Mouse (Mus musculus): ENCODE measurements around the gene Prdm10. TPM values are rescaled to one million over a fixed set of nuclear protein-coding genes. Genes with fewer than 3 reads are reported as not detected.

Prdm10 gene
- polyA plus RNA-seq, 1 experiment = 1.9 TPM

DNA sequence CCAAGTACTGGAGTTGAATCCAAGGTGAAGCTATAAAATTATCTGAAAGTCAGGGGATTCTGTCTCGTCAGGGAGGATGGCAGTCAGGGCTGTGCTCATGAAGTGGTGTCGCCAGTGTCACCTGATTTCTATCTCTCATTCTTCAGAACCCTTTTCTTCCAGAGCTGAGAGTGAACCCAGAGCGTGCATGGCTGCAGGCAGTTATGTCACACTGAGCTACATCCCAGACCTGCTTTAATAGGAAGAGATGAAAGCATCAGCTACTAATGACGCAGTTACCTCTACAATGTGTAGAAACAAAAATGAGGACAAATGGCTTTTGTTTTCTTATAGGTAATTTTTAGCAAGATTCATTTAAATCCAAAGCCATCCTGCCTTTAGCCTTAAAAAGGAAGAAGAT lies 68.1 kb downstream of the Prdm10 start:
- TF ChIP-seq MYOG (IDR thresholded peaks at IDR 0.05; ENCODE audit: control insufficient read depth in 1 of 3, insufficient read depth in 1 of 3, insufficient read length in 2 of 3, low read depth in 2 of 3) (no peak), POLR2A (IDR thresholded peaks at IDR 0.05; ENCODE audit: insufficient read length, low read depth) (no peak), REST (IDR thresholded peaks at IDR 0.05; ENCODE audit: insufficient read depth, insufficient read length) (no peak)
- Histone ChIP-seq H3K27me3 (ENCODE audit: control insufficient read depth, insufficient read depth, insufficient read length) (no peaks in the 10 kb centered on the region), H3K79me2 (ENCODE audit: control insufficient read depth, insufficient read depth) (no peaks in the 10 kb centered on the region), H3K4me2 (ENCODE audit: low read depth) (no peak overlapping the region), H3K36me3 (ENCODE audit: control insufficient read depth, insufficient read depth) (peaks cover 5% of the 10 kb centered on the region), H3K4me3 (no peak overlapping the region), H3ac (ENCODE audit: control insufficient read depth, insufficient read length) (no peak overlapping the region)

- no peak overlapping the region for H3K4me2 ChIP-seq (ENCODE audit: low read depth)
These were observed 68.6 kb downstream of the Prdm10 start for GRCm38 (mm10) chr9:31348915-31349314.

DNA sequence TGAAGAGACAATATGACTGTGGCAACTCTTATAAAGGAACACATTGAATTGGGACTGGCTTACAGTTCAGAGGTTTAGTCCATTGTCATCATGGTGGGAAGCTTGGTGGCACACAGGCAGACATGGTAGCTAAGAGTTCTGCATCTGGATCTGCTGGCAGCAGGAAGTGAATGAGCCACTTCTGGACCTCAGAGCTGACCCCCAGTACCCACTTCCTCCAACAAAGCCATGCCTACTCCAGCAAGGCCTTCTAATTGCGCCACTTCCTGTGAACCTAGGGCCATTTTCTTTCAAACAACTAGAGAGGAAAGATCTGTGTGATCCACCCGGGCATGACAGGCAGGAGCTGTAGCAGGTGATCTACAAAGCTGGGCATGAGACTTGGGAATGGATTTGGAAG lies 72.4 kb downstream of the Prdm10 start:
- no peak overlapping the region for H3K4me2 ChIP-seq (ENCODE audit: low read depth)
- no peak overlapping the region for H3ac ChIP-seq (ENCODE audit: control insufficient read depth, insufficient read length)
- H3K36me3 ChIP-seq (ENCODE audit: control insufficient read depth, insufficient read depth) = peaks cover 5% of the 10 kb centered on the region
- H3K4me3 ChIP-seq = no peak overlapping the region
- H3K27me3 ChIP-seq (ENCODE audit: control insufficient read depth, insufficient read depth, insufficient read length) = no peaks in the 10 kb centered on the region
- H3K79me2 ChIP-seq (ENCODE audit: control insufficient read depth, insufficient read depth) = no peaks in the 10 kb centered on the region
- TF ChIP-seq MYOG (IDR thresholded peaks at IDR 0.05; ENCODE audit: control insufficient read depth in 1 of 3, insufficient read depth in 1 of 3, insufficient read length in 2 of 3, low read depth in 2 of 3) = no peak
- TF ChIP-seq CEBPB (IDR thresholded peaks at IDR 0.05; ENCODE audit: insufficient read depth, poor library complexity, severe bottlenecking) = no peak
- TF ChIP-seq E2F4 (IDR thresholded peaks at IDR 0.05; ENCODE audit: insufficient read depth) = no peak
- no peak for TF ChIP-seq TCF12 (IDR thresholded peaks at IDR 0.05; ENCODE audit: insufficient read depth, poor library complexity, severe bottlenecking)

More at GRCm38 (mm10) chr9:31348915-31349314, 68.6 kb downstream of the Prdm10 start:
- TF ChIP-seq TCF3 (IDR thresholded peaks at IDR 0.05; ENCODE audit: insufficient read length, low read depth) (no peak), POLR2A (IDR thresholded peaks at IDR 0.05; ENCODE audit: insufficient read length, low read depth) (no peak), E2F4 (IDR thresholded peaks at IDR 0.05; ENCODE audit: insufficient read depth) (no peak), USF1 (IDR thresholded peaks at IDR 0.05; ENCODE audit: low read depth) (no peak), TCF12 (IDR thresholded peaks at IDR 0.05; ENCODE audit: insufficient read depth, poor library complexity, severe bottlenecking) (no peak), SRF (IDR thresholded peaks at IDR 0.05; ENCODE audit: control insufficient read depth, insufficient read length, low read depth) (no peak), REST (IDR thresholded peaks at IDR 0.05; ENCODE audit: insufficient read depth, insufficient read length) (no peak), MYOG (IDR thresholded peaks at IDR 0.05; ENCODE audit: control insufficient read depth in 1 of 3, insufficient read depth in 1 of 3, insufficient read length in 2 of 3, low read depth in 2 of 3) (no peak), MAX (IDR thresholded peaks at IDR 0.05; ENCODE audit: low read depth) (no peak)
- Histone ChIP-seq H3K36me3 (ENCODE audit: control insufficient read depth, insufficient read depth) (peaks cover 5% of the 10 kb centered on the region), H3ac (ENCODE audit: control insufficient read depth, insufficient read length) (no peak overlapping the region), H3K27me3 (ENCODE audit: control insufficient read depth, insufficient read depth, insufficient read length) (no peaks in the 10 kb centered on the region), H3K4me3 (no peak overlapping the region), H3K79me2 (ENCODE audit: control insufficient read depth, insufficient read depth) (no peaks in the 10 kb centered on the region)

- peaks cover 5% of the 10 kb centered on the region for H3K36me3 ChIP-seq (ENCODE audit: control insufficient read depth, insufficient read depth)
- H3K27me3 ChIP-seq (ENCODE audit: control insufficient read depth, insufficient read depth, insufficient read length) = no peaks in the 10 kb centered on the region
- H3K4me2 ChIP-seq (ENCODE audit: low read depth) = no peak overlapping the region
These were observed 73.2 kb downstream of the Prdm10 start for GRCm38 (mm10) chr9:31353518-31353917.

GRCm38 (mm10) chr9:31354051-31354450 lies 73.7 kb downstream of the Prdm10 start:
- Histone ChIP-seq H3K4me3 (no peak overlapping the region), H3K27me3 (ENCODE audit: control insufficient read depth, insufficient read depth, insufficient read length) (no peaks in the 10 kb centered on the region), H3ac (ENCODE audit: control insufficient read depth, insufficient read length) (no peak overlapping the region), H3K79me2 (ENCODE audit: control insufficient read depth, insufficient read depth) (no peaks in the 10 kb centered on the region), H3K36me3 (ENCODE audit: control insufficient read depth, insufficient read depth) (peaks cover 5% of the 10 kb centered on the region), H3K4me2 (ENCODE audit: low read depth) (no peak overlapping the region)
- TF ChIP-seq USF1 (IDR thresholded peaks at IDR 0.05; ENCODE audit: low read depth) = no peak
- no peak for TF ChIP-seq MYOD1 (IDR thresholded peaks at IDR 0.05; ENCODE audit: control insufficient read depth in 1 of 3, insufficient read length in 2 of 3, low read depth in 2 of 3)
- TF ChIP-seq POLR2A (IDR thresholded peaks at IDR 0.05; ENCODE audit: insufficient read length, low read depth) = no peak
- TF ChIP-seq E2F4 (IDR thresholded peaks at IDR 0.05; ENCODE audit: insufficient read depth) = no peak
- TF ChIP-seq REST (IDR thresholded peaks at IDR 0.05; ENCODE audit: insufficient read depth, insufficient read length) = no peak
- no peak for TF ChIP-seq POLR2AphosphoS2 (IDR thresholded peaks at IDR 0.05; ENCODE audit: insufficient read length, low read depth)
- no peak for TF ChIP-seq MYOG (IDR thresholded peaks at IDR 0.05; ENCODE audit: control insufficient read depth in 1 of 3, insufficient read depth in 1 of 3, insufficient read length in 2 of 3, low read depth in 2 of 3)
- TF ChIP-seq TCF12 (IDR thresholded peaks at IDR 0.05; ENCODE audit: insufficient read depth, poor library complexity, severe bottlenecking) = no peak
- no peak for TF ChIP-seq CEBPB (IDR thresholded peaks at IDR 0.05; ENCODE audit: insufficient read depth, poor library complexity, severe bottlenecking)
- no peak for TF ChIP-seq MAX (IDR thresholded peaks at IDR 0.05; ENCODE audit: low read depth)
- TF ChIP-seq TCF3 (IDR thresholded peaks at IDR 0.05; ENCODE audit: insufficient read length, low read depth) = no peak
- TF ChIP-seq SRF (IDR thresholded peaks at IDR 0.05; ENCODE audit: control insufficient read depth, insufficient read length, low read depth) = no peak

More at GRCm38 (mm10) chr9:31353518-31353917, 73.2 kb downstream of the Prdm10 start:
- TF ChIP-seq CEBPB (IDR thresholded peaks at IDR 0.05; ENCODE audit: insufficient read depth, poor library complexity, severe bottlenecking) (no peak), SRF (IDR thresholded peaks at IDR 0.05; ENCODE audit: control insufficient read depth, insufficient read length, low read depth) (no peak), MYOD1 (IDR thresholded peaks at IDR 0.05; ENCODE audit: control insufficient read depth in 1 of 3, insufficient read length in 2 of 3, low read depth in 2 of 3) (no peak), POLR2AphosphoS2 (IDR thresholded peaks at IDR 0.05; ENCODE audit: insufficient read length, low read depth) (no peak), TCF3 (IDR thresholded peaks at IDR 0.05; ENCODE audit: insufficient read length, low read depth) (no peak), MYOG (IDR thresholded peaks at IDR 0.05; ENCODE audit: control insufficient read depth in 1 of 3, insufficient read depth in 1 of 3, insufficient read length in 2 of 3, low read depth in 2 of 3) (no peak), MAX (IDR thresholded peaks at IDR 0.05; ENCODE audit: low read depth) (no peak), POLR2A (IDR thresholded peaks at IDR 0.05; ENCODE audit: insufficient read length, low read depth) (no peak), USF1 (IDR thresholded peaks at IDR 0.05; ENCODE audit: low read depth) (no peak), TCF12 (IDR thresholded peaks at IDR 0.05; ENCODE audit: insufficient read depth, poor library complexity, severe bottlenecking) (no peak), REST (IDR thresholded peaks at IDR 0.05; ENCODE audit: insufficient read depth, insufficient read length) (no peak), E2F4 (IDR thresholded peaks at IDR 0.05; ENCODE audit: insufficient read depth) (no peak)
- Histone ChIP-seq H3K79me2 (ENCODE audit: control insufficient read depth, insufficient read depth) (no peaks in the 10 kb centered on the region), H3K4me3 (no peak overlapping the region), H3ac (ENCODE audit: control insufficient read depth, insufficient read length) (no peak overlapping the region)

Data from myocyte (in vitro differentiated cells).